Mouse (Mus musculus) CH12.LX (cell line): ENCODE results near the gene A830031A19Rik. TPM values are rescaled to one million over a fixed set of nuclear protein-coding genes. Genes with fewer than 3 reads are reported as not detected.

Experiments
- DNase-seq: peaks from one replicate; pipeline ENCODE4 v3.0.0-alpha.2; 2013; ENCODE audit errors: extremely low read depth
- H3K27ac ChIP-seq: 2 replicates; pipeline ENCODE4 v1.5.1; 2012; ENCODE audit warnings: low read depth, mild to moderate bottlenecking, control low read depth, moderate library complexity; ENCODE audit not compliant: insufficient read depth
- H3K27me3 ChIP-seq: replicated peaks from 2 replicates; pipeline ENCODE3; 2012; ENCODE audit warnings: inconsistent platforms
- H3K36me3 ChIP-seq, 2 experiments: replicated peaks in 1 of 2; 2 replicates each; pipeline versions ENCODE3 to v1.6.1; 2012; ENCODE audit warnings: inconsistent platforms in 1 of 2, low read length in 1 of 2, mild to moderate bottlenecking in 1 of 2, mixed read lengths in 1 of 2, moderate library complexity in 1 of 2; ENCODE audit not compliant: control insufficient read depth in 1 of 2, insufficient read depth in 1 of 2
- H3K4me1 ChIP-seq, 2 experiments: 2 replicates each; pipeline ENCODE4 v1.6.1; 2012; ENCODE audit warnings: inconsistent platforms in 1 of 2, moderate library complexity in 1 of 2; ENCODE audit not compliant: insufficient read depth in 2 of 2, control insufficient read depth in 1 of 2
- H3K4me2 ChIP-seq: 2 replicates; pipeline ENCODE4 v1.6.1; 2012; ENCODE audit warnings: low read depth, mild to moderate bottlenecking, control low read depth; ENCODE audit not compliant: poor library complexity, insufficient read depth, severe bottlenecking
- H3K4me3 ChIP-seq, 3 experiments: fragments of 150-350 bp in 1 of 3; sonication (generic) in 1 of 3; replicated peaks in 1 of 3; 2 replicates each; pipeline versions ENCODE3 to v1.5.1; 2011 to 2012; ENCODE audit warnings: low read depth in 2 of 3, low read length in 2 of 3, mild to moderate bottlenecking in 2 of 3, moderate library complexity in 2 of 3, control low read depth in 1 of 3, improper control_type of control experiment in 1 of 3, inconsistent platforms in 1 of 3, mixed read lengths in 1 of 3; ENCODE audit not compliant: poor library complexity in 1 of 3
- H3K79me2 ChIP-seq: replicated peaks from 2 replicates; pipeline ENCODE4 v1.6.1; 2012; ENCODE audit warnings: mild to moderate bottlenecking, moderate library complexity; ENCODE audit not compliant: control insufficient read depth, poor library complexity, insufficient read depth, severe bottlenecking; ENCODE audit errors: extremely low read depth
- H3K9ac ChIP-seq: 2 replicates; pipeline ENCODE4 v1.6.1; 2012; ENCODE audit warnings: low read depth, mild to moderate bottlenecking, control low read depth, moderate library complexity; ENCODE audit not compliant: insufficient read depth
- H3K9me3 ChIP-seq: replicated peaks from 2 replicates; pipeline ENCODE3; 2012; ENCODE audit warnings: low read length, inconsistent platforms, mixed read lengths
- BHLHE40 ChIP-seq: IDR thresholded peaks from 2 replicates; pipeline ENCODE4 v1.6.1; 2011; ENCODE audit warnings: mild to moderate bottlenecking, low read depth, low read length, improper control_type of control experiment
- CHD1 ChIP-seq: IDR thresholded peaks from 2 replicates; pipeline ENCODE4 v1.6.1; 2012; ENCODE audit warnings: low read depth, low read length, improper control_type of control experiment, inconsistent platforms
- E2F4 ChIP-seq: IDR thresholded peaks from 2 replicates; pipeline ENCODE4 v1.6.1; 2011; ENCODE audit warnings: low read depth, low read length, improper control_type of control experiment; ENCODE audit not compliant: insufficient replicate concordance
- EP300 ChIP-seq: IDR thresholded peaks from 2 replicates; pipeline ENCODE4 v1.6.1; 2011; ENCODE audit warnings: low read length, improper control_type of control experiment
- ETS1 ChIP-seq: conservative IDR thresholded peaks from 2 replicates; pipeline ENCODE4 v1.6.1; 2012; ENCODE audit warnings: low read depth, mild to moderate bottlenecking, inconsistent platforms, low read length, improper control_type of control experiment, moderate library complexity
- IRF4 ChIP-seq: IDR thresholded peaks from 2 replicates; pipeline ENCODE4 v1.6.1; 2014; ENCODE audit warnings: low read depth, mild to moderate bottlenecking, inconsistent platforms, low read length, improper control_type of control experiment
- KAT2A ChIP-seq: IDR thresholded peaks from 2 replicates; pipeline ENCODE4 v1.6.1; 2012; ENCODE audit warnings: low read length, improper control_type of control experiment, inconsistent platforms; ENCODE audit not compliant: insufficient replicate concordance
- MAFK ChIP-seq: IDR thresholded peaks from 2 replicates; pipeline ENCODE4 v1.6.1; 2011; ENCODE audit warnings: low read length, improper control_type of control experiment; ENCODE audit not compliant: insufficient replicate concordance
- MAX ChIP-seq: IDR thresholded peaks from 2 replicates; pipeline ENCODE4 v1.6.1; 2011; ENCODE audit warnings: low read length, improper control_type of control experiment
- MEF2A ChIP-seq: IDR thresholded peaks from 2 replicates; pipeline ENCODE4 v1.6.1; 2014; ENCODE audit warnings: low read depth, mild to moderate bottlenecking, inconsistent platforms, low read length, improper control_type of control experiment, borderline replicate concordance
- MXI1 ChIP-seq: IDR thresholded peaks from 2 replicates; pipeline ENCODE4 v1.6.1; 2011; ENCODE audit warnings: mild to moderate bottlenecking, low read depth, low read length, improper control_type of control experiment
- MYC ChIP-seq: IDR thresholded peaks from 2 replicates; pipeline ENCODE4 v1.6.1; 2011; ENCODE audit warnings: low read depth, mild to moderate bottlenecking, improper control_type of control experiment, low read length
- NELFE ChIP-seq: IDR thresholded peaks from 2 replicates; pipeline ENCODE4 v1.6.1; 2011; ENCODE audit warnings: low read depth, low read length, improper control_type of control experiment
- NRF1 ChIP-seq: IDR thresholded peaks from 2 replicates; pipeline ENCODE4 v1.6.1; 2014; ENCODE audit warnings: low read depth, mild to moderate bottlenecking, inconsistent platforms, low read length, improper control_type of control experiment, moderate library complexity
- PAX5 ChIP-seq: IDR thresholded peaks from 2 replicates; pipeline ENCODE4 v1.6.1; 2012; ENCODE audit warnings: low read length, inconsistent platforms, mixed read lengths
- POLR2AphosphoS2 ChIP-seq: IDR thresholded peaks from 2 replicates; pipeline ENCODE4 v1.6.1; 2011; ENCODE audit warnings: low read depth, low read length, improper control_type of control experiment
- RAD21 ChIP-seq: IDR thresholded peaks from 2 replicates; pipeline ENCODE4 v1.6.1; 2011; ENCODE audit warnings: low read depth, mild to moderate bottlenecking, low read length, improper control_type of control experiment, moderate library complexity
- RCOR1 ChIP-seq: conservative IDR thresholded peaks from 2 replicates; pipeline ENCODE4 v1.6.1; 2012; ENCODE audit warnings: low read depth, mild to moderate bottlenecking, inconsistent platforms, low read length, improper control_type of control experiment
- SIN3A ChIP-seq: IDR thresholded peaks from 2 replicates; pipeline ENCODE4 v1.6.1; 2012; ENCODE audit warnings: low read length, improper control_type of control experiment, inconsistent platforms
- TCF12 ChIP-seq: IDR thresholded peaks from 2 replicates; pipeline ENCODE4 v1.6.1; 2014; ENCODE audit warnings: low read depth, mild to moderate bottlenecking, inconsistent platforms, low read length, improper control_type of control experiment
- UBTF ChIP-seq: IDR thresholded peaks from 2 replicates; pipeline ENCODE4 v1.6.1; 2012; ENCODE audit warnings: low read depth, mild to moderate bottlenecking, inconsistent platforms, low read length, improper control_type of control experiment, moderate library complexity
- USF1 ChIP-seq: IDR thresholded peaks from 2 replicates; pipeline ENCODE4 v1.6.1; 2014; ENCODE audit warnings: low read depth, mild to moderate bottlenecking, inconsistent platforms, low read length, improper control_type of control experiment
- USF2 ChIP-seq: conservative IDR thresholded peaks from 2 replicates; pipeline ENCODE4 v1.6.1; 2011; ENCODE audit warnings: low read depth, low read length, improper control_type of control experiment
- ZMIZ1 ChIP-seq: IDR thresholded peaks from 2 replicates; pipeline ENCODE4 v1.6.1; 2012; ENCODE audit warnings: low read depth, mild to moderate bottlenecking, inconsistent platforms, low read length, improper control_type of control experiment
- ZNF384 ChIP-seq: IDR thresholded peaks from 2 replicates; pipeline ENCODE4 v1.6.1; 2012; ENCODE audit warnings: low read depth, low read length, improper control_type of control experiment, inconsistent platforms
- dilution Hi-C: fragments of 300-500 bp; cut with MboI; formaldehyde crosslinking; loops from 2 replicates; pipeline ENCODE4 v1.14.3; 2020; ENCODE audit warnings: low sequenced_read_pairs; ENCODE audit not compliant: extremely low pct_unique_long_range_greater_than_20kb, extremely low pct_ligation_motif_present
- in situ Hi-C: fragments of 300-500 bp; cut with MboI; formaldehyde crosslinking; loops from 3 replicates; pipeline ENCODE4 v1.14.3; 2019; ENCODE audit warnings: low sequenced_read_pairs, low pct_ligation_motif_present, low pct_unique_long_range_greater_than_20kb, mixed read lengths
- polyA plus RNA-seq: library from polyadenylated mRNA; unstranded; fragments of >175 nt; gene quantifications from 2 replicates; pipeline ENCODE4 v1.2.1, GENCODE M21; 2012; ENCODE audit warnings: low read depth; ENCODE audit not compliant: insufficient read length
- total RNA-seq, 2 experiments: library from RNA; depleted of rRNA; stranded (reverse); fragments of 300-350 nt in 1 of 2; fragments of >200 nt in 1 of 2; gene quantifications; 2 replicates each; pipeline ENCODE4 v1.2.3; 2012 to 2014

Gene A830031A19Rik
- total and polyA plus RNA-seq, 3 experiments, result not detected

DNA sequence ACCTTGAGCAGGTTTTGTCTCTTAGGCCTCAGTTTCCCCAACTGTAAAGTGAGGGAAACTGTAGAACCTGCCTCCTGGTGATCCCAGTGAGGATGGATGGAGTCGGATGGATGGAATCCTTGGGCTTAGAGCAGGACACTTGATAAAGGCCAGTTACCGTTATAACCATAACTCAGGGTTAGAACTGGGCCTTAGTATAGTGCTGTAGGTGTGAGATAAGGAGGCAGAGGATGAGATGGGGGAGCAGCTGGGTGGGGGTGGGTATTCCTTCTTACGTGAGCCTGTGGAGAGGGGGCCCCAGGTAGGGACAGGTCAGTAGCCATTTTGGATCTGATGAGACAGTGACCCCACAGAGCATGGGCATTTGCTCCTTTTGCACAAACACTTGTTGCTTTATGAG, 26.8 kb upstream of the A830031A19Rik start:
- Histone ChIP-seq H3K4me3 (no peak overlapping the region), H3K36me3 (peaks cover 0 to 81% of the 10 kb centered on the region in 2 experiments), H3K9me3 (no peaks in the 10 kb centered on the region), H3K4me1 (peaks cover 3 to 90% of the 10 kb centered on the region in 2 experiments; a peak in 3 of 4 replicates), H3K4me2 (no peak overlapping the region), H3K9ac (no peak overlapping the region), H3K79me2 (no peaks in the 10 kb centered on the region; the same call in 1 of the 2 replicates), H3K27me3 (no peaks in the 10 kb centered on the region), H3K27ac (no peak overlapping the region)
- TF ChIP-seq CHD1, result no peak
- TF ChIP-seq NRF1, result no peak
- no peak for TF ChIP-seq KAT2A
- no peak for TF ChIP-seq SIN3A
- TF ChIP-seq ZNF384, result no peak
- TF ChIP-seq MYC, result no peak
- TF ChIP-seq BHLHE40, result no peak
- no peak for TF ChIP-seq MAX
- TF ChIP-seq E2F4, result no peak
- TF ChIP-seq ETS1, result no peak
- no peak for TF ChIP-seq NELFE
- TF ChIP-seq USF1, result no peak
- TF ChIP-seq EP300, result no peak
- TF ChIP-seq TCF12, result no peak
- dilution Hi-C loops, result no loop called here
- DNase-seq, result no peak
- in situ Hi-C loops, result no loop called here

DNA sequence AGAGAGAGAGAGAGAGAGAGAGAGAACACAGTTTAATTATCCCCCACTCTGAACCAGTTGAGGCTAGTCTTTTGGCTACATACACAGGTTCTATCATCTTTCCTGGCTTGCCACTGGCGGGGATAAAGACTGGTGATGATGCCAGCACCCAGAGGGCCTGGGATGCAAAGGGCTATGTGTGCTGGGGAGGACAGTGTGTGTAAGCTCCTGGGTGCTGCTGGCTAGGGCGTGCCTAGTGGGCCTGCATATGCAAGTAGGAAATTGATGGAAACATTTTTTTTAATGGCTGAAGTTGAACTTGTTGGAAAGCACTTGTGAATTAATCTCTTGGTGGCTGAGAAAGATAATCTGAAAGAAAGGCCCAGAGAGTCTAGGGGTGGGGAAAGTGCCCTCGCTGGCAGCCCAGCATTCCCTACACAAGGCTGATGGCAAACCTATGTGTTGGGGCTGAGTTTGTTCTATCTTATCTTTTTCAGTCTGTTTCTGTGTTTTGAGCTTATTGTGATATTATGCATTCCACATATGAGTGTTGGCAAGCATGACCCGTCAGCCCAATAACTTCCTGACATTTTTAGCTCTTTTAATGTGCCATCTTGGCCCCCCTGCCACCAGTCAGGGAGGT, 25.7 kb upstream of the A830031A19Rik start:
- H3K4me3 ChIP-seq, result no peak overlapping the region
- in situ Hi-C loops (no loop called here), dilution Hi-C loops (no loop called here)
- no peak for DNase-seq
- no peaks in the 10 kb centered on the region; the same call in 1 of the 2 replicates for H3K79me2 ChIP-seq
- H3K4me2 ChIP-seq, result no peak overlapping the region
- no peaks in the 10 kb centered on the region for H3K27me3 ChIP-seq
- H3K27ac ChIP-seq, result no peak overlapping the region
- H3K9me3 ChIP-seq, result no peaks in the 10 kb centered on the region
- H3K4me1 ChIP-seq, result peaks cover 0 to 92% of the 10 kb centered on the region in 2 experiments; a peak in 2 of 4 replicates
- H3K9ac ChIP-seq, result no peak overlapping the region
- H3K36me3 ChIP-seq, result peaks cover 0 to 84% of the 10 kb centered on the region in 2 experiments
- TF ChIP-seq POLR2AphosphoS2, result no peak
- TF ChIP-seq NELFE, result no peak
- no peak for TF ChIP-seq UBTF
- no peak for TF ChIP-seq IRF4
- TF ChIP-seq RAD21, result no peak
- TF ChIP-seq EP300, result no peak
- no peak for TF ChIP-seq CHD1
- TF ChIP-seq RCOR1, result no peak
- no peak for TF ChIP-seq ZMIZ1
- no peak for TF ChIP-seq USF2
- no peak for TF ChIP-seq MEF2A
- no peak for TF ChIP-seq E2F4
- TF ChIP-seq PAX5, result no peak
- TF ChIP-seq BHLHE40, result no peak
- no peak for TF ChIP-seq MAFK
- TF ChIP-seq ZNF384, result no peak
- TF ChIP-seq MXI1, result no peak
